11 mouse cellular contexts compared by ENCODE assay signal in the genomic region with DNA sequence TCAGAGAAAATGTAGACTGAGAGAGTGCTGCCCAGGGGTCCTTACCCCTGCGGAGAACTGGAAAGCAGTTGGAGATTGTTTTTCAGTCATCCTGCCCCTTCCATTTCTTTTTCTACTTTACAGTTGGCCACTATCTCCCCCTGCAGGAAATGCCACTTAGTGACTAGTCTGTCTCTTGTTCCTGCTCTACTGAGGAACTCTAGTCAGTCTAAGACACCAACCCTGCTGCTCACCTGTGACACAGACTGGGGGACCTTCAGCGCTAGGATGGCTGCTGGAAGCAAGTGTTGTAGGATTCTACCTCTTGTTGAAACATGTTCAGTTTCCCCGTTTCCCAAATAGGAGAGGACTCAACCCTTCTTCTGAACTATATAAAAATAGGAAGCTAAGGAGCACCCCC. TPM values are rescaled to one million over a fixed set of nuclear protein-coding genes. Genes with fewer than 3 reads are reported as not detected.
DNase-seq lines count a peak whose midpoint lies in the region; ATAC-seq and TF ChIP-seq lines count a peak whose summit lies in the region.
"Had no signal": no experiment of that assay in that cellular context is flagged by ENCODE, and none has a peak within 500 bp of the region (broad histone marks: within the 10 kb centered on the region; RNA-seq: fewer than 3 reads in every experiment).

No protein-coding gene starts in this region.

- no peak overlapping the region for H3K27ac ChIP-seq in heart, embryonic 12.5 days (ENCODE audit: poor library complexity, severe bottlenecking)
- H3K27ac ChIP-seq: limb, embryonic 13.5 days had no signal

- ATAC-seq in heart, embryonic 12.5 days (ENCODE audit: insufficient number of reproducible peaks, low FRiP score) = no peak
- ATAC-seq in Patski = no peak
- peak; percentile 67 for ATAC-seq in neutrophil, adult 5-6 weeks (ENCODE audit: extremely low read depth, insufficient number of reproducible peaks, low FRiP score, poor library complexity, severe bottlenecking)

- no peak overlapping the region for H3K4me2 ChIP-seq in heart, embryonic 12.5 days
- H3K4me2 ChIP-seq: limb, embryonic 13.5 days had no signal

- peak; percentile 19 for DNase-seq in heart, postnatal 4 days
- DNase-seq in 416B (ENCODE audit: low read depth) = peak; percentile 81
- DNase-seq in Patski (ENCODE audit: low read depth, low spot score) = no peak
- no peak for DNase-seq in right cerebral cortex, postnatal 4 days
- no peak for DNase-seq in left cerebral cortex, postnatal 36 days (ENCODE audit: low spot score in 2 of 2)
- no peak for DNase-seq in urinary bladder, postnatal 4 days (ENCODE audit: low spot score in 2 of 2)
- DNase-seq: right cerebral cortex, postnatal 25 days had no signal

- intact Hi-C loops in left cerebral cortex, postnatal 36 days (cut with DNase I) = no loop called here

- no peaks in the 10 kb centered on the region for H3K36me3 ChIP-seq in heart, embryonic 12.5 days
- H3K36me3 ChIP-seq: limb, embryonic 13.5 days had no signal

- H3K4me1 ChIP-seq in heart, embryonic 12.5 days (replicated peaks) = no peaks in the 10 kb centered on the region; the same call in 1 of the 2 replicates
- H3K4me1 ChIP-seq: limb, embryonic 13.5 days had no signal

- H3K9me3 ChIP-seq in heart, embryonic 12.5 days (replicated peaks) = no peaks in the 10 kb centered on the region
- H3K9me3 ChIP-seq: limb, embryonic 13.5 days had no signal

- H3K9ac ChIP-seq in heart, embryonic 12.5 days = no peak overlapping the region
- H3K9ac ChIP-seq: limb, embryonic 13.5 days had no signal

- CTCF ChIA-PET in Patski (lab: Charles Lee) = interaction anchor here (1.3 to 1.6 kb wide), 3 partner anchors 9 to 105 kb away, joined by 3 to 4 read pairs (median 3); no protein-coding TSS in a partner anchor

- POLR2A ChIA-PET in Patski (lab: Charles Lee) = no interaction called here

- no peak overlapping the region for H3K4me3 ChIP-seq in heart, embryonic 12.5 days
- H3K4me3 ChIP-seq: limb, embryonic 13.5 days had no signal

- 57% methylated on average over 3 of the region's 3 CpGs for WGBS in heart, embryonic 12.5 days

- no peaks in the 10 kb centered on the region for H3K27me3 ChIP-seq in heart, embryonic 12.5 days (replicated peaks)
- H3K27me3 ChIP-seq in Patski = no peaks in the 10 kb centered on the region
- H3K27me3 ChIP-seq: limb, embryonic 13.5 days had no signal

- TF ChIP-seq CTCF in Patski (IDR thresholded peaks at IDR 0.05) = peak; percentile 47

- in situ Hi-C loops in Patski (cut with MboI; ENCODE audit: low pct_unique_long_range_greater_than_20kb) = loop anchor here (5.0 kb wide), 1 partner anchor 202 kb away; a partner anchor contains a TSS

RNA-seq across cellular contexts. Expression of a gene that starts 5.9 kb away (rescaled TPM):
- total RNA-seq in heart, postnatal 4 days (2021) = not detected
- polyA plus RNA-seq in heart, embryonic 12.5 days (2016; fragmentation: Nextera tagmentation; extraction: Ambion mirVana) = not detected in 2 replicates
- not detected for polyA plus RNA-seq in Patski (2021)
- total RNA-seq in neutrophil, adult 5-6 weeks (2017) = 1.4 TPM in 1 of 2 replicates, not detected in the other
- total RNA-seq in left cerebral cortex, postnatal 36 days (2021) = not detected
- polyA plus RNA-seq: gonadal fat pad, adult 2 months; limb, embryonic 13.5 days had no signal

RNA-seq across cellular contexts. Expression of a gene that starts 9.6 kb away (rescaled TPM):
- total RNA-seq in heart, postnatal 4 days (2021) = under 1 TPM in 1 of 2 experiments, not detected in 1; 0.38 TPM
- polyA plus RNA-seq in heart, embryonic 12.5 days (2016; fragmentation: Nextera tagmentation; extraction: Ambion mirVana) = 0.23 and 0.44 TPM in 2 replicates
- polyA plus RNA-seq in Patski (2021) = not detected
- total RNA-seq in neutrophil, adult 5-6 weeks (2017) = 25.6 and 29.2 TPM in 2 replicates
- total RNA-seq in left cerebral cortex, postnatal 36 days (2021) = not detected

RNA-seq across cellular contexts. Expression of a gene that starts 22.9 kb away (rescaled TPM):
- not detected for total RNA-seq in heart, postnatal 4 days (2021)
- polyA plus RNA-seq in heart, embryonic 12.5 days (2016; fragmentation: Nextera tagmentation; extraction: Ambion mirVana) = 0.37 and 0.51 TPM in 2 replicates
- not detected for polyA plus RNA-seq in Patski (2021)
- total RNA-seq in neutrophil, adult 5-6 weeks (2017) = 15.6 and 16.2 TPM in 2 replicates
- total RNA-seq in left cerebral cortex, postnatal 36 days (2021) = not detected

RNA-seq across cellular contexts. Expression of a gene that starts 46.6 kb away (rescaled TPM):
- total RNA-seq in heart, postnatal 4 days (2021) = 1 to 10 TPM; 1.7 to 2.1 TPM
- 0.86 and 1.5 TPM in 2 replicates for polyA plus RNA-seq in heart, embryonic 12.5 days (2016; fragmentation: Nextera tagmentation; extraction: Ambion mirVana)
- not detected for polyA plus RNA-seq in Patski (2021)
- 1,141 and 1,189 TPM in 2 replicates for total RNA-seq in neutrophil, adult 5-6 weeks (2017)
- total RNA-seq in left cerebral cortex, postnatal 36 days (2021) = 1 to 10 TPM; 1.4 to 1.6 TPM

Comparison
In these comparisons a context has a peak if more than half of its experiments do, and no peak if none do; other contexts are left out.
1. DNase-seq: peak in heart, postnatal 4 days (single experiment) and 416B (single experiment); none in Patski (single experiment), right cerebral cortex, postnatal 4 days (single experiment), left cerebral cortex, postnatal 36 days (0 of 2) and urinary bladder, postnatal 4 days (0 of 2).
2. RNA of a gene that starts 9.6 kb away (total RNA-seq): 25.6 to 29.2 TPM in neutrophil, adult 5-6 weeks; 0.38 TPM in heart, postnatal 4 days and not detected in left cerebral cortex, postnatal 36 days; every median in the first group is over 10 times any median in the second.
3. RNA of a gene that starts 22.9 kb away (total RNA-seq): 15.6 to 16.2 TPM in neutrophil, adult 5-6 weeks; not detected in heart, postnatal 4 days and not detected in left cerebral cortex, postnatal 36 days; every median in the first group is over 10 times any median in the second.